Mouse (Mus musculus): ENCODE data around the gene Klhl8. TPM values are rescaled to one million over a fixed set of nuclear protein-coding genes. Genes with fewer than 3 reads are reported as not detected.

The Klhl8 gene
- total RNA-seq, 1 experiment from 2014 or later = 14.0 TPM

GRCm38 (mm10) chr5:103846609-103847008 lies 64.5 kb downstream of the Klhl8 start:
- DNase-seq = no peak

DNA sequence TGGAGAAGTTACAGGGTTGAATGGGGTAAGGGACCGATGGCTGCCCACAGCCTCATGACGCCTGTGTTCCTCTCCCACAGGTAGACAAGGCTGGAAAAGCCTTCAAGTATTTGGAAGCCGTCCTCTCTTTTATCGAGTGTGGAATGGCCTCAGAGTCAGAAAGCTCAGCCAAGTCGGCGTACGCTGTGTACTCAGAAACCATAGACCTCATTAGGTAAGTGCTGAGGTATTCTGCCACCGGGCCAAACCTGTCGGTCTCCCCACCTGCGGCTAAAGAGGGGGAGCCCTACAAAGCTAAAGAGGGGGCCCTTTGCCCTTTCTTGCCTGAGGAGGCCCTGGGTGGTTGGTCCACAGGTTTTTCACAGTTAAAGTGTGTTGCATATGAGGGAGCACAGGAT lies 64.9 kb downstream of the Klhl8 start:
- DNase-seq = no peak

DNA sequence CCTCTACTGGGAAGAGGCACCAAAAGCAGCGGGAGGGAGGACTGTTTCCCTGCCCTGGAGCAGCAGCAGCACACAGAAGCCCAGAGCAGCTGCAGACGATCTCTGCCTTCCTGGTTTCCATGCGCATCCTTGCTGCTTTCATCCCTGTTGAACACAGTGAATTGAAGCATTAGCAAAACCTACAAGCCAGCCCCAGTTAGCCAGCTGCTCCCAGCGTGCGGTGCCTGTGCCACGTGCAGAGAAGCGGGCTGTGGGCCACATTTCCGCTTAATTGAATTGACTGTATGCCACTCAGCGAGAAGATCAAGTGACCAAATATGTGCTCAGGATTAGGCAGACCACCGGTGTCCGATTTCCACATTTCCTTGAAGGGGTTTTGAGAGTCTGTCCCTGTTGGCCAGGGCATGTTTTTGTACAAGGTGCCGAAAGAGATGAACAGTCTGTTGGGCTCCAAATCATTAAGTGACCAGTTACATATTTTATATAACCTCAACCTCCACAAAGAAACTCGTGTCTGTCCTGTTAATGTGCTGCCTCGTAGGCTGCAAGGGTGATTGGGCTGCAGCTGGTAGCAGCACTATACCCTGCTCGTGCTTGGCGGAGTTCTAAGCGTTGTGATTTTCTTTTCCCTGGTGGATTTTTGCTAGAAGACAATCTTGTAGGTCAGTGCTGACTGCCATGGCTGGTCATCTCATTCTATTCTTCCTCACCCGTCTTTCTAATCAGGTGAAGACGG lies 65.5 kb downstream of the Klhl8 start:
- no peak for DNase-seq

- DNase-seq = peak; percentile 65
Observed at GRCm38 (mm10) chr5:103843938-103844337, 67.1 kb downstream of the Klhl8 start.

DNA sequence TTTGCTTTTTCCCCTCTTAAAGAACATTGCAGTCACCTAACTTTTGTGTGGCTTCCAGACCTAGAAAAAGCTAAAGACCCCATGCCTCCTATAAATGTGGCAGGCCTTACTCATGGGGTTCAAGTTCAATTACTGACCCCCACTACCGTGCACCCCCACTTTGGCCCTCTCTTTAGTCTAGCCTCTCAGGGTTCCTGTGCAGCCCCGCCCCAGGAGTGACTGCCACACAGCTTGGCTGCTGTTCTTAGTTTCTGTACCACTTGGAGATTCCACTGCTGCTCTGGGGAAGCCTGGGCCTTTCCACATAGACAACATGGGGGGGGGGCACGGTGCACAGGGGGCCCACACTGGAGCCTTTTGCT lies 71.8 kb downstream of the Klhl8 start:
- DNase-seq = no peak

GRCm38 (mm10) chr5:103838550-103839264 lies 72.4 kb downstream of the Klhl8 start:
- peak; percentile 89 for DNase-seq

GRCm38 (mm10) chr5:103836148-103836784 lies 74.8 kb downstream of the Klhl8 start:
- DNase-seq = no peak

- DNase-seq = peak; percentile 41
Observed at GRCm38 (mm10) chr5:103835471-103836147, 75.5 kb downstream of the Klhl8 start.

DNA sequence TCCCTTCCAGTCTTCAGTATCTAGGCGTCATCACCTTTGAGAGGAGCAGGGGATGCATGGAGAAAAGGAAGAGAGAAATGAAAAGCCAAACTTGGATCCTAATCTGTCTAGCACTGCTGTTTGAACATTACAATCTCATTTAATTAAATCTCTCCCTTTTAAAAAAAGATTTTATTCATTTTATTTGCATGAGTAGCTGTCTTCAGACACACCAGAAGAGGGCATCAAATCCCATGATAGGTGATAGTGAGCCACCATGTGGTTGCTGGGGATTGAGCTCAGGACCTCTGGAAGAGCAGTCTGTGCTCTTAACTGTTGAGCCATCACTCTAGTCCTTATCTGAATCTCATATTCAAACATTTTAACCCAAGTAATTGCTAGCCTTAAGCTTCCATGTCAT lies 80.2 kb downstream of the Klhl8 start:
- no peak for DNase-seq

DNA sequence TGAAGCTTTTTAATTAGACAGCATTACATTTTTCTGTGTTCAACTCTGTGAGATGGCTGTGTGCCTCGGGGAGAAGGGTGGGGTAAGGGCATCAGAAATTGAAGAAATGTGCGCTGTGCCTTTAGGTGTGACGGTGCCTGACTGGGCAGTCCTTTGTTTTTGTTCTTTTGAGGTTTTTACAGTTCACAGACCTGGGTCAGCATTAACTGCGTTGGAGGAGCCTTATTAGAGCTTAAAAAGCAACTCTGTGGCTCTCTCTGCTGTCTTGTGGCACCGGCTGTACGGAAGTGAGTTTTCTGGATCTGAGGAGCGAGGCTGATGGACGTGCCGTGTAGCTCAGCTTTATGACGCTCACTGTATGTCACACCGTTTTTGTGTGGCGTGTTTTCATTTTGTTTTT lies 81.9 kb downstream of the Klhl8 start:
- DNase-seq = no peak

DNA sequence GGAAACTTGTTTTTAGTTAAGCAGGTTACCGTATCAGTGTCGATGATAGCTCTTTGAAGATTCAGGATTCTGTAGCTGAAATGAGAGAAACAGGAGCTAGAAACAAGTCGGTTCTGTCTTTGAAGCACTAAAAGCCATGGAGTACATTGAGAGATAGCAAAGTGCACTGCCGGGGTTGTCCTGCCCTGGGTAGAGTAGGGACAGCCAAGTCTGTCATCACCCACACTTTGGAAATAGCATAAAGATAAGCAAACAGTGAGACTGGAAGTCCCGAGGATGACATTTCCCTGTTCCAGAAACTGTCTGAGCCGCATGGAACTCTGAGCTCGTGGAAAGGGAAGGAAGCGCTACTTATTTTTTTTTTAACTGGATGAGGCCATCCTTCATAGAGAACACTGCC lies 82.3 kb downstream of the Klhl8 start:
- no peak for DNase-seq

GRCm38 (mm10) chr5:103828304-103828703 lies 82.8 kb downstream of the Klhl8 start:
- no peak for DNase-seq

- no peak for DNase-seq
Observed at GRCm38 (mm10) chr5:103822949-103823348, 88.1 kb downstream of the Klhl8 start.

- no peak for DNase-seq
Observed at GRCm38 (mm10) chr5:103821500-103822298, 89.4 kb downstream of the Klhl8 start.

DNA sequence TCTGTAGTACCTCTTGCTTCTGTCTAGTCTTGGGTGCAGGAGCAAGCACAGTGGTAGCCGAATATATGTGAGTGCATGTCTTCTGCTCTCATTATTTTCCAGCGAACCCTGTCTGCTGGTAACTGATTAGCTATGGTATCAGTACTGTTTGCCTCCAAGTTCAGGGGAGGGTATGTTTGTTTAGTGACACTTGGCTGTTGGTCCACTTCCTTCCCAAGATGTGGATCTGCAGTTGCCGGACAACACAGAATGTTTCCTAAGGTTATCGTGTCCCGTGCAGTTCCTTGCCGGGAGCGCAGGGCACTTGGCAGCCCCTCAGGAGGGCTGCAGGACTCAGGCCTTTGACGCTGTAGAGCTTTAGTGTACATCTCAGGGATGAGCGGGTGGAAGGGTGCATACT lies 90.0 kb downstream of the Klhl8 start:
- no peak for DNase-seq

DNA sequence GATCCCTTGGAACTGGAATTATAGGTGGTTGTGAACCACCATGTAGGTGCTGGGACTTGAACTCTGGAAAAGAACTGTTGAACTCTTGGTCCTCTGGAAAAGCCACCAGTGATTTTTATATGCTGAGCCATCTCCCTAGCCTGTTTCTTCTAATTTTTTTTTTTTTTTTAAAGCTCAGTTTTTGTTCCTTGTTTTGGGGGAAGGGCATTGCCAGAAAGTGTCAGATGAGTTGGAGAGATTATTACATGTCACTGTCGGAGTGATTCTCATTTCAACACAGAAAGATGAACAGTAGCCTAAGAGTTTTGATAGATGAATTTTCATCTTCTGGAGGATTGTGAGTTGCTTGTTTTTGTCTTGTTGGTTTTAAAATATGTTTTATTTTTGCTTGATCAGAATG lies 91.4 kb downstream of the Klhl8 start:
- DNase-seq = no peak

DNA sequence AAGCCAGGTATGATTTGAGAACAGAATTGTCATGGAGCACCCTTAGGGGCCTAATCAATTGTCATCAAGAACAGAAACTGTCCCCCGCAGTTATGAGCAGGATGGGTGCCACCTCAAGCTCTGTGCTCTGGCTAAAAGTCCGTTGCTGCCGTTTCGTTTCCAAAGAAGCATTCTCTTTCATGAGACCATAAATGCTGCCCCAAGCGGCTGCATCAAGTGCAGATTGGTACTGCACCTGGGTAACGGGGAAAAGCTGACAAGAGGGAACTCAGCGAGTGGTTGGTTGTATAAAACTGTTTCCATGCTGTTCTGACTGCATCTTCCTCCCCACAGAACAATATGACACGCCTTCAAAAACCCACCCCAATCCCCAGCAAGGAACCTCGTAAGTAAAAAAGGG lies 92.5 kb downstream of the Klhl8 start:
- DNase-seq = no peak

DNA sequence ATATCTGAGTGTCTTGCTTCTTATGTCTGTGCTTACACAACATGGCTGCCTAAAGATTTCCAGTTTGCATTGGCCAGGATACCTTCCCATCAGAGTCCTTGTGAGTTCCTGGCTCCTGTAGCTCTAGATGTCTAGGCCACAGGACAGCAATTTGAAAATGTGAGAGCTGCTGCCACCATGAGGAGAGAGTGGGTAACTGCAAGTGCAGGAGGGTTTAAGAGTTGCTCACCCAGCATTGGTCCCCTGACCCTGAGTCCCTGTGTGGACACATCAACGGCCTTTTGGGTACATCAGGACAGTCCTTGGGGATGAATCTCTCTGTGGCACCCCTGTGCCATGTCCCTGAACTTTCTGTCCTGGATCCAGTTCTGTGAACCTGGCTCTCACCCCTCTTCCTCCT lies 93.3 kb downstream of the Klhl8 start:
- DNase-seq = peak; percentile 88

DNA sequence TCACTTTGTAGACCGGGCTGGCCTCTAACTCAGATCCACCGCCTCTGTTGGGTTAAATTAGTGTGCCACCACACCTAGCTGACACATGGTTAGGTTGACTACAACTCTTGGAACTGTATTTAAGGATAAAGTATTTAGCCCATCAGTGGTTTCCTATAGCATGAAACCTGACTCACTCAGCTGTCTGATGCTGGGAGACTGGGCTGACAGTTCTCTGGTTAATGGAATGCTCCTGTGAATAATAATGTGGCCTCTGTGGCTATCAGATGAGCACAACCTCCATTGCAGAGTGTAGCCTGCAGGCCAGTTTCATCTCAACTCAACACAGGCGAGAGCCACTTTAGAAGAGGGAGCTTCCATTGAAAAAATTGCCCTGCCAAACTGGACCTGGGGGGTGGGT lies 94.3 kb downstream of the Klhl8 start:
- DNase-seq = no peak

DNA sequence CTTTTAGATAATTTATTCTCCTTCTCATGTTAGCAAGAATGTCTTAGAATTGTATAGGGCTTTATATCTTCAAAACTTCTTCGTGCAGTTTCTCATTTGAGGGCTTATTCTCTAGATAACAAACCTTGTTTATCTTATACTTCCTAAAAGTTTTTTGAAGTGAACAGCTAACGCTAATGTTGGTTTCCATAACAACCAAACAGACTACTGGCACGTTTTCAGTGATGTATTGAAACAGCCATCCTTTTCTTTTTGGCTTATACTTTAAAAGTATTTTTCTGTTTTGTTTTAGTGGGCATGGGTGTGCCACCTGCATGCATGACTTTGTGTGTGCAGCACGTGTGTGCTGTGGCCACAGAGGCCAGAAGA lies 95.8 kb downstream of the Klhl8 start:
- DNase-seq = no peak

DNA sequence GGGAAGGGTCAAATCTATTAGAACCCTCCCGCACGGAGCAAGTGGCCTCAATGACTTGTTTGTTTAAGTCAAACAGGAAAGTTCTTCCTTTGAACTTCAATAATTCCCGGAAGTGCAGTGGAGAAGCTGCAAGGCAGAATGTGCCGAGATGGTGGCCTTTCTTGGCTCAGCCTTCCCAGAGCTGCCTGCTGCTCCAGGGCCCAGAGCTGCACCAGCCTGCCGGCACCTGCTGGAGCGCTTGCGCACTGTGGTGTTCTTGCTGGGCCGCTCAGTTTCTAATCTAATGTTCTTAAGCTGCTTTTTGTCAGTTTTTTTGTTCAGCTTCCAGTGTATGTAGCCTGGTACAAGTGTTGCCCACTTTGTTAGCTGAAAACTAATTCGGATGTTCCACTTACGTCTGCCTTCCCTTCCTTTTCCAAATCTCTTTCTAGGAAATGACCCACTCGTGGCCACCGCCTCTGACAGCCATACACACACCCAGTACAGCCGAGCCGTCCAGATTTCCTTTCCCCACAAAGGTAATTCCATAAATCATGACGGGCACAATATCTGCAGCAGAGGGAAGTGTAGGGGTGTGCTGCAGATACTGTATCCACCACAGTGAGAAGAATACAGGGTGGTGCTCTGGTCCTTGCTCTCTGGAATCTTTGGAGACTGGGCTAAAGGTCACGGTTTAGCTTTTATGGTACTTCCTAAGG lies 96.4 kb downstream of the Klhl8 start:
- peak; percentile 37 for DNase-seq
